Mouse (Mus musculus): ENCODE data around the gene Pi4ka. TPM values are rescaled to one million over a fixed set of nuclear protein-coding genes. Genes with fewer than 3 reads are reported as not detected.

The Pi4ka gene
- total and polyA plus RNA-seq, 3 experiments = 40.5 to 149 (median 88.4) TPM

DNA sequence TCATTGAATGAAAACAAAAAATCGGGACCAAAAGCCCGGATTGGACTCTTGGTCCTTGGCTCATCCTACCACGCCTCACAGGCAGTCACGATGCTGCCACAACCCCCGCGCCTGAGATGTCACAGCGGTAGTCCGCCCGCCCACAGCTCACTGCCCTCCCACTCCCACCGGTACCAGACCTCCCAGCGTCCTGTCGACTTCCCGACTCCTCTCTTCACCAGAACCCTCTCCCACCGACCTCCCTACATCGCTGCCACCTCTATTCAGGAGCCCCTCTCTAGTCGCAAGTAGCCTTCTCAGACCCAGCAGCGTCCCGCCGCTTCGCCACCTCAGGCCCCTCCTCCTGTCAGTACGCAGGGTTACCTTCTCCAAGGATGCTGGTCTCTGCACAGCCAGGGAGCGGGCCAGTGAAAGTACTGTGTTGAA, 830 bp downstream of the Pi4ka start:
- no peaks in the 10 kb centered on the region for H3K27me3 ChIP-seq (replicated peaks)
- peaks cover 18 to 45% of the 10 kb centered on the region in 2 experiments for H3K4me1 ChIP-seq (ENCODE audit: control insufficient read depth in 1 of 2, insufficient read depth in 2 of 2)
- peak; percentile 56 for DNase-seq (ENCODE audit: extremely low read depth)
- no peaks in the 10 kb centered on the region for H3K9me3 ChIP-seq (replicated peaks; ENCODE audit: low read length)
- H3K27ac ChIP-seq (ENCODE audit: insufficient read depth, low read depth) = peak overlapping the region; percentile 30
- in situ Hi-C loops (cut with MboI; ENCODE audit: low pct_ligation_motif_present, low pct_unique_long_range_greater_than_20kb, low sequenced_read_pairs) = loop anchor here (5.0 kb wide), 1 partner anchor 127 kb away; the partner anchor contains the start of gene Thap7
- H3K4me2 ChIP-seq (ENCODE audit: insufficient read depth, low read depth, poor library complexity, severe bottlenecking) = peak overlapping the region; percentile 89
- TF ChIP-seq NELFE (IDR thresholded peaks at IDR 0.05; ENCODE audit: low read depth, low read length) = no peak
- 0 out of 2 replicates have a peak, but pooled peaks have one; percentile 58 for TF ChIP-seq MYC (IDR thresholded peaks at IDR 0.05; ENCODE audit: low read depth, low read length)
- TF ChIP-seq POLR2AphosphoS2 (IDR thresholded peaks at IDR 0.05; ENCODE audit: low read depth, low read length) = no peak
- TF ChIP-seq SMC3 (IDR thresholded peaks at IDR 0.05; ENCODE audit: low read depth, low read length) = no peak
- no peak for TF ChIP-seq ZC3H11A (IDR thresholded peaks at IDR 0.05; ENCODE audit: low read depth, low read length)
- TF ChIP-seq CHD2 (IDR thresholded peaks at IDR 0.05; ENCODE audit: low read length) = no peak
- peak; percentile 81 for TF ChIP-seq MXI1 (IDR thresholded peaks at IDR 0.05; ENCODE audit: low read depth, low read length)
- no peak for TF ChIP-seq JUN (IDR thresholded peaks at IDR 0.05; ENCODE audit: insufficient read depth, low read depth, low read length)
- peak; percentile 63 for TF ChIP-seq MAX (IDR thresholded peaks at IDR 0.05; ENCODE audit: low read length)
- no peak for TF ChIP-seq IRF4 (IDR thresholded peaks at IDR 0.05; ENCODE audit: low read depth, low read length)
- TF ChIP-seq TCF12 (IDR thresholded peaks at IDR 0.05; ENCODE audit: low read depth, low read length) = no peak
- no peak for TF ChIP-seq E2F4 (IDR thresholded peaks at IDR 0.05; ENCODE audit: insufficient replicate concordance, low read depth, low read length)
- H3K9ac ChIP-seq (ENCODE audit: insufficient read depth, low read depth) = peak overlapping the region; percentile 72
- peaks cover 0 to 27% of the 10 kb centered on the region in 2 experiments for H3K36me3 ChIP-seq (replicated peaks in 1 of 2; ENCODE audit: control insufficient read depth in 1 of 2, insufficient read depth in 1 of 2, low read length in 1 of 2)
- peaks cover 38% of the 10 kb centered on the region for H3K79me2 ChIP-seq (replicated peaks; ENCODE audit: control insufficient read depth, extremely low read depth, insufficient read depth, poor library complexity, severe bottlenecking)
- peak overlapping the region; percentile 67 to 91 (median 70) for H3K4me3 ChIP-seq (replicated peaks in 1 of 3; ENCODE audit: low read depth in 2 of 3, low read length in 2 of 3, poor library complexity in 1 of 3)
- dilution Hi-C loops (cut with MboI; ENCODE audit: extremely low pct_ligation_motif_present, extremely low pct_unique_long_range_greater_than_20kb, low sequenced_read_pairs) = no loop called here

GRCm38 (mm10) chr16:17402855-17403254, 3.3 kb downstream of the Pi4ka start:
- dilution Hi-C loops (cut with MboI; ENCODE audit: extremely low pct_ligation_motif_present, extremely low pct_unique_long_range_greater_than_20kb, low sequenced_read_pairs) = no loop called here
- H3K4me1 ChIP-seq (ENCODE audit: control insufficient read depth in 1 of 2, insufficient read depth in 2 of 2) = peaks cover 5 to 46% of the 10 kb centered on the region in 2 experiments
- peaks cover 32% of the 10 kb centered on the region for H3K79me2 ChIP-seq (replicated peaks; ENCODE audit: control insufficient read depth, extremely low read depth, insufficient read depth, poor library complexity, severe bottlenecking)
- H3K27ac ChIP-seq (ENCODE audit: insufficient read depth, low read depth) = no peak overlapping the region
- no peak overlapping the region for H3K9ac ChIP-seq (ENCODE audit: insufficient read depth, low read depth)
- H3K4me3 ChIP-seq (replicated peaks in 1 of 3; ENCODE audit: low read depth in 2 of 3, low read length in 2 of 3, poor library complexity in 1 of 3) = no peak overlapping the region
- H3K27me3 ChIP-seq (replicated peaks) = no peaks in the 10 kb centered on the region
- H3K36me3 ChIP-seq (replicated peaks in 1 of 2; ENCODE audit: control insufficient read depth in 1 of 2, insufficient read depth in 1 of 2, low read length in 1 of 2) = peaks cover 0 to 28% of the 10 kb centered on the region in 2 experiments
- in situ Hi-C loops (cut with MboI; ENCODE audit: low pct_ligation_motif_present, low pct_unique_long_range_greater_than_20kb, low sequenced_read_pairs) = no loop called here
- H3K4me2 ChIP-seq (ENCODE audit: insufficient read depth, low read depth, poor library complexity, severe bottlenecking) = no peak overlapping the region
- no peaks in the 10 kb centered on the region for H3K9me3 ChIP-seq (replicated peaks; ENCODE audit: low read length)
- DNase-seq (ENCODE audit: extremely low read depth) = peak; percentile 81
- TF ChIP-seq POLR2AphosphoS2 (IDR thresholded peaks at IDR 0.05; ENCODE audit: low read depth, low read length) (no peak), TCF12 (IDR thresholded peaks at IDR 0.05; ENCODE audit: low read depth, low read length) (no peak), NELFE (IDR thresholded peaks at IDR 0.05; ENCODE audit: low read depth, low read length) (no peak), MYC (IDR thresholded peaks at IDR 0.05; ENCODE audit: low read depth, low read length) (peak; percentile 88), PAX5 (IDR thresholded peaks at IDR 0.05; ENCODE audit: low read length) (no peak), ZKSCAN1 (IDR thresholded peaks at IDR 0.05; ENCODE audit: borderline replicate concordance, low read depth, low read length) (no peak), IRF4 (IDR thresholded peaks at IDR 0.05; ENCODE audit: low read depth, low read length) (no peak), MEF2A (IDR thresholded peaks at IDR 0.05; ENCODE audit: borderline replicate concordance, low read depth, low read length) (no peak), GABPA (IDR thresholded peaks at IDR 0.05; ENCODE audit: insufficient replicate concordance, low read depth, low read length) (no peak), UBTF (IDR thresholded peaks at IDR 0.05; ENCODE audit: low read depth, low read length) (no peak), CHD2 (IDR thresholded peaks at IDR 0.05; ENCODE audit: low read length) (no peak), RAD21 (IDR thresholded peaks at IDR 0.05; ENCODE audit: low read depth, low read length) (peak; percentile 85), EP300 (IDR thresholded peaks at IDR 0.05; ENCODE audit: low read length) (no peak), ZNF384 (IDR thresholded peaks at IDR 0.05; ENCODE audit: low read depth, low read length) (no peak; the same call in 1 of the 2 replicates), USF1 (IDR thresholded peaks at IDR 0.05; ENCODE audit: low read depth, low read length) (no peak), MAX (IDR thresholded peaks at IDR 0.05; ENCODE audit: low read length) (peak; percentile 15; the same call in 1 of the 2 replicates), E2F4 (IDR thresholded peaks at IDR 0.05; ENCODE audit: insufficient replicate concordance, low read depth, low read length) (no peak), ZC3H11A (IDR thresholded peaks at IDR 0.05; ENCODE audit: low read depth, low read length) (peak; percentile 28; the same call in 1 of the 2 replicates), MAZ (IDR thresholded peaks at IDR 0.05; ENCODE audit: low read depth, low read length) (no peak), BHLHE40 (IDR thresholded peaks at IDR 0.05; ENCODE audit: low read depth, low read length) (no peak), ZMIZ1 (IDR thresholded peaks at IDR 0.05; ENCODE audit: low read depth, low read length) (no peak), CHD1 (IDR thresholded peaks at IDR 0.05; ENCODE audit: low read depth, low read length) (no peak), JUND (conservative IDR thresholded peaks at IDR 0.05; ENCODE audit: low read depth, low read length) (no peak), NRF1 (IDR thresholded peaks at IDR 0.05; ENCODE audit: low read depth, low read length) (no peak), JUN (IDR thresholded peaks at IDR 0.05; ENCODE audit: insufficient read depth, low read depth, low read length) (no peak), RCOR1 (conservative IDR thresholded peaks at IDR 0.05; ENCODE audit: low read depth, low read length) (no peak), POLR2A (IDR thresholded peaks at IDR 0.05; ENCODE audit: low read depth, low read length) (no peak), ETS1 (conservative IDR thresholded peaks at IDR 0.05; ENCODE audit: low read depth, low read length) (no peak)

Measured in CH12.LX (cell line).